Comparison of ENCODE assay signal across 29 mouse cellular contexts in the genomic region with DNA sequence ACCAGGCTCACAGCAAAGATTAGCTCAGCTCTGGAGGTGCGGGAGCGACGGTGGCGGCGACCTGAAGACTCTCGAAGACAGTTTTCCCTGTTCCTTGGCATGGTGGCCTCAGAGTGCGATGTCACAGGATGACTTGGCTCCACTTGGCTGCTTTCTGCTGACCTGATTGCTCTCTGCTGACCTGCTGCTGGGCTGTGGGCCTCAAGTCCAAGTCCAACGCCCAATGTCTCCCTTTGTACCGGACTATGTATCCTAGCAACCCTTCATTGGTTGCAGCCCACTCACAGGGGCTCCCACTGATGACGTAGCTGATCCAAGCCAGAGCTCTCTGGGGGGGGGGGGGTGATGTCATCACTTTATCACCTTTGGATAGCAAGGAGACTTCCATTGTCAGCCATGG. TPM values are rescaled to one million over a fixed set of nuclear protein-coding genes. Genes with fewer than 3 reads are reported as not detected.
"Had no signal": no experiment of that assay in that cellular context is flagged by ENCODE, and none has a peak within 500 bp of the region (broad histone marks: within the 10 kb centered on the region; RNA-seq: fewer than 3 reads in every experiment).

A gene (minus strand): TSS at position 101 of the 400 bp plus-strand sequence.

RNA-seq across cellular contexts. Expression of the gene that starts here (rescaled TPM):
- polyA plus RNA-seq: limb, embryonic 10.5 days; limb, embryonic 11.5 days; limb, embryonic 12.5 days; limb, embryonic 13.5 days; limb, embryonic 14.5 days; liver, adult 2 months; liver, embryonic 11.5 days; liver, embryonic 12.5 days; liver, embryonic 13.5 days; liver, embryonic 14.5 days; liver, embryonic 15.5 days; liver, embryonic 16.5 days; liver, postnatal 0 days; lung, adult 2 months; lung, embryonic 14.5 days; lung, embryonic 15.5 days; lung, embryonic 16.5 days; lung, postnatal 0 days; macrophage; midbrain, embryonic 10.5 days; midbrain, embryonic 11.5 days; midbrain, embryonic 12.5 days; midbrain, embryonic 13.5 days; midbrain, embryonic 14.5 days; midbrain, embryonic 15.5 days; midbrain, embryonic 16.5 days; midbrain, postnatal 0 days; myocyte; neural tube, embryonic 11.5 days had no signal
